Mouse (Mus musculus) thymus, adult 2 months (tissue): ENCODE data around the gene Prlr.

Source experiments
- CTCF ChIP-seq: fragments of 200-500 bp; IDR thresholded peaks from 2 replicates; pipeline ENCODE4 v1.5.1; 2012; ENCODE audit warnings: mild to moderate bottlenecking, control low read depth, low read length, moderate library complexity, borderline replicate concordance; ENCODE audit not compliant: control insufficient read depth, poor library complexity, insufficient read depth; ENCODE audit errors: extremely low read depth
- POLR2A ChIP-seq: fragments of 200-500 bp; IDR thresholded peaks from 2 replicates; pipeline ENCODE4 v1.6.1; 2012; ENCODE audit warnings: mild to moderate bottlenecking, low read length, control low read depth, moderate library complexity; ENCODE audit not compliant: control insufficient read depth, poor library complexity, insufficient read depth; ENCODE audit errors: extremely low read depth

DNA sequence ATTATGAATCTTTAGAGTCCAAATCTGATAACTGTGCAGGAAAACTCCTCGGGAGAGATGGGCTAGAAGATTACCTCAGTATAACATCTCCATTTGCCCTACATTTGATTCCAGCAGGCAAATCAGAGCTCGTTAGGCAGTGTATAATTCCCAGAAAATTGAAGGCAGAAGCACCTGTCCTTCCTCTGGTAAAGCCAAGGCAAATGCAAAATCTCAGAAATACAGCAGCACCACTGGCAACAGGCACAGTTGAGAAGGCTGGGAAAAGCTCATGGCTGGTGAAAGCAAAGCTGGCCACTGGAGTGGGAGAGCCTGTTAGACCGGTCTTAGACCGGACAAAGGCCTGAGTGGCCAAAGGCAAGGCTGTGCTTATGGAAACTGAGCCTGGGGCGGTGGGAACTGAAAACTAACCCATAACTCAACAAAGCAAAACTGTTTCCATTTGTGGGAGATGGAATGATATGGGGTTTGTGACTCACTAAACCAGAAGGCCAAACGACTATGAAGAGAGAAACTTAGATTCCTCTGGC, 15.1 kb downstream of the Prlr start:
- TF ChIP-seq CTCF = no peak
- TF ChIP-seq POLR2A = no peak
